Mouse (Mus musculus): ENCODE measurements at regions not wholly inside any gene's neighbourhood (a gene's known extent, or its start where the extent isn't known, plus 50 kb on each side); places are given as distances from the start of the nearest gene placed in this dataset.
A peak's percentile ranks its signal among the peaks of the same experiment; 100 is the strongest.

DNA sequence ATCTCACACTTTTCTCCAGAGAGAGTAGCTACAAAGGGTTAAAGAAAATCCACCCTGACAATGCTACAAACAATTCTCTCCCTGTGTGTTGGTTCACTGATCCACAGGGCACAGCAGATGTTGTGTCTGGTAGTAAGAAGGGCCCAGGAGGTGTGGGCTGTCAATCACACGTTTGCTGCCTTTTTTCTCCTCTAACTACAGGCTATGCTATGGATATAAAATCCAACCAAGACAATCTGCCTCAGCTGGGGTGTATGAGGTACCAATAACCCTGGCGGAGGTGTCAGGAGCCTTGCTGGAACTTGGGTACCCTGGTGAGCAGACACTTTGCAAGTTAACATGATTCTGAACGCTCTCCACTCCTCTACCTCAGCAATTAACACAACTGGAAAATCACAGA lies 1002.1 kb upstream of the Pou3f2 start:
- DNase-seq (ENCODE audit: low spot score), result no peak

DNA sequence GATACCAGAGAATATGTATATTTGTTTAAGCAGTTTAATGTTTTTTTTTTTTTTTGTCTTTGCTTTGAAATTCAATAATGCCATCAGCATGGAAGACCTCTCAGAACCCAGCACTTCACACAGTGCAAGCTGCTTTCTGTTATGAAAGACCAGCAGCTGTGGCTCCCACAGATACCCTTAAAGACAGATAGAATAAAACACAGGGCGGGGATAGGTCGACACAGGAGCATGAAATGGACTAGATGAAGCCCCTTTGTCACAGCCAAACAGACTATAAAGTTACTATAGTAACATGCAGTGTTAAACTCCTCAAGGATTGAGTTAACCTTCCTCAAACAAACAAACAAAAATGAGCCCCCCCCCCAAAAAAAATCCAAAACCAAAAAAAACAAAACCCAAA lies 1003.1 kb upstream of the Pou3f2 start:
- DNase-seq (ENCODE audit: low spot score), result no peak

DNA sequence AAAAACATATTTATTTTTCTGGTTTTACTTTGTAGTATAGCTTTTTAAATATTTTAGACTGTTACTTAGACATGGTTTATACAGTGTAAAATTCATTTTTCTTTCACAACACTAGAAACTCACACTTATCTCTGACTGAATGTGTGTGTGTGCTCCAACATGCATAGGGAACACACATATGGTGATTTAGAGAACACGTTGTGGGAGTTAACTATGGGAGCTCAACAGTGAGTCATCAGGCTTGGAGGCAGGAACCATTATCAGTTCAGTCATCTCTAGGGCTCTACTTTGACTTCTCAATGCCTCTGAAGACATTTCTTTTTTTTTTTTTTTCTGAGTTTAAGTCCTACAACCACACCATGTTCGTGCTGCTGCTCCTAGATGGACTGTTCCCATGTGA lies 997.5 kb upstream of the Mms22l start:
- no peak for DNase-seq (ENCODE audit: low spot score)

DNA sequence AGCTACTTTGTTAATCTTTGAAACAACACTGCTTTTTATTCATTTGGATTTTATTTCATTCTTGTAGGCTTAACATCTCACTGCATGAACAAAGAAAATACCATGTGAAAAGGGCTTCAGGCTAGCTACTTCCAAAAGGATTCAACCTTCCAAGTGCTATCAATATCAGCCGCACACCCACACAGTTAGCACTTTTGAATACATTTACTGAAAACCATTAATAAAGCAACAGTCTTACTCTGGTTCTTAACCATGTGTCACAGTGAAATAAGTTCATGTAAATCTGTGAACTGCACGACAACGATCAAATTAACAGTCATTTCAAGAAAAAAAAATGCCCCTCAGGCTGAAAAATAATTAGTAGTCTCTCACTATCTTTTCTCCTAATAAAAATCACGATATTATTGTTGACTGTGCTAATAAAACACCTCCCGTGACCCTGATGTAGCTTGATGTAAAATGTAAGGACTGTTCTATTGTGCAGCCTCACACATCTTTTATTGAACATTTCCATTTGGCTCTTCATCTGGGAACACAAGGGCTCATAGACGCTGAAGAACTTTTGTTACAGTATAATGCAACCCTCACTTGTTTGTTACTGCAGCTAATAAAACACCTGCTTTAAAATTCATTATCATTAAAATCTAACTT lies 991.4 kb upstream of the Mms22l start:
- no peak for DNase-seq (ENCODE audit: low spot score)

DNA sequence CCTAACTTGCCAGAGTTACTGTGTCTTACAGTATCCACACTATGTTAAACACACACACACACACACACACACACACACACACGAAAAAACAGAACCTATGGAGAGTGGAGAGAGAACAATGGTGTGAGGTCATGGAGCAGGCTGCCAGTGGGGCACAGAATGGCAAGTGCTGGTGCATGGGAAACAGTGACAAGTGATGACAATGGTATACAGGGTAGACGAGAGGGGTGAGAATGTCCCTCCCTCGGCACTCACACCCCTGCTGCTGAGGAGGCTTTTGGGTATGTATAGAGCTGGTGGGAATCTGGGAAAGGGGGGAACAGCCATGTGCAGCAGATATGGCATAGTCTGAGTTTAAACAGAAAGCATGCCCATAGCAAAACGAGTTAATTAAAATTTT lies 985.4 kb upstream of the Mms22l start:
- no peak for DNase-seq (ENCODE audit: low spot score)

DNA sequence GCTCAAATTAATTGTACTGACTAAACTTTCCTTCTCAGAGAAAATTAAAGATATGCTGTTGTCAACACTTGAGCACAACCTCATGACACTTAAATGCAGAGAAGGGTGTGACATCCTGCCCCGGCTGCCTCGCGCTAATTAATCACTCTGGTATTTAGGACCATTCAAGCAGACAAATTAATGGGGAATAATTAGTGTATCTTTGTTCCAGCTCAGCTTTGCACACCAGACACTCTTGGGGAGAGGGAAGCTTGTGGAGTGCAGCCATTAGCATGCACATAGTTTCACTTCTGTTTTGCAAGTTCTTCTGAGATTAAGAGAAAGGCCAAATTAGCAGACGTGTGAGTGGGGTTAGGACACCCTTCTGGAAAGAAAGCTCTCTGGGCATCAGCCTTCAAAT lies 984.2 kb upstream of the Mms22l start:
- DNase-seq (ENCODE audit: low spot score), result peak; percentile 7

DNA sequence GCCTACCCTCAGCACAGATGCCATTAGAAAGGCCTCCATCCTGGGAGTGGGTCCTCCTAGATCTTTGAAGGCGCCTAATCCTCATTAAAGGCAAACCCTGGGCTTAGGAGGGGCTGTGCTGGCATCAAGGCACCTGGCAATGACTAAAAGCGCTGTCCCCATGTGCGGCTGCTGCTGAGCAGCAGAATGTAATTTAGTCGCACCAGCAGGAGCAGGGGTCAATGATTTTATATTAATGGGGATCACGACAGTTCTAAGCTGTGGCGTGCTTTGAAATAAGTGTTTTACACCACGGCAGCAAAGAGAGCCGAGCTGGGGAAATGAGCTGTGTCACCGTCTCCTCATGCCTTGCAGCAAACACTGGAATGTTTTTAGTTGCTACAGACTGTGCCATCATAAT lies 982.3 kb upstream of the Mms22l start:
- DNase-seq (ENCODE audit: low spot score), result no peak
